Comparison of ENCODE assay signal across 8 mouse cellular contexts in genomic region chr11:104625453-104626402, GRCm38 (mm10). TPM values are rescaled to one million over a fixed set of nuclear protein-coding genes. Genes with fewer than 3 reads are reported as not detected.
DNase-seq lines count a peak whose midpoint lies in the region; ATAC-seq and TF ChIP-seq lines count a peak whose summit lies in the region.

No protein-coding gene starts in this region.

- H3K9me3 ChIP-seq in forebrain, postnatal 0 days (ENCODE audit: low read length), result no peaks in the 10 kb centered on the region
- no peaks in the 10 kb centered on the region for H3K9me3 ChIP-seq in forebrain, embryonic 11.5 days (ENCODE audit: control insufficient read depth, low read length)
- no peaks in the 10 kb centered on the region for H3K9me3 ChIP-seq in liver, embryonic 14.5 days (ENCODE audit: control insufficient read depth, low read length)

- H3K79me2 ChIP-seq in heart, adult 2 months (replicated peaks; ENCODE audit: control insufficient read depth, insufficient read depth, low read length), result no peaks in the 10 kb centered on the region

- DNase-seq in forebrain, postnatal 0 days, result no peak
- DNase-seq in forebrain, embryonic 11.5 days (ENCODE audit: low spot score), result no peak
- DNase-seq in R1 (ENCODE audit: low read depth, low spot score), result peak; percentile 58
- peak; percentile 60 to 68 for DNase-seq in heart, adult 2 months
- no peak for DNase-seq in liver, embryonic 14.5 days (ENCODE audit: low read depth in 3 of 3, low spot score in 3 of 3)
- peak; percentile 56 for DNase-seq in yolk sac, embryonic 10.5 days (ENCODE audit: low spot score)
- no peak for DNase-seq in cerebellum, postnatal 4 days (ENCODE audit: low spot score in 2 of 2)

- H3K4me1 ChIP-seq in forebrain, postnatal 0 days (ENCODE audit: insufficient read depth), result no peaks in the 10 kb centered on the region
- no peaks in the 10 kb centered on the region for H3K4me1 ChIP-seq in forebrain, embryonic 11.5 days (replicated peaks; ENCODE audit: control insufficient read depth, insufficient read depth, low read length)
- peaks cover 3% of the 10 kb centered on the region for H3K4me1 ChIP-seq in heart, adult 2 months (ENCODE audit: control insufficient read depth, insufficient read depth, low read length)
- H3K4me1 ChIP-seq in liver, embryonic 14.5 days (replicated peaks; ENCODE audit: control insufficient read depth in 2 of 2, insufficient read depth in 2 of 2, low read length in 1 of 2), result peaks cover 16 to 40% of the 10 kb centered on the region in 2 experiments

- TF ChIP-seq POLR2A in heart, adult 2 months (IDR thresholded peaks at IDR 0.05; ENCODE audit: insufficient read depth, low read depth, low read length), result no peak

- TF ChIP-seq EP300 in heart, adult 2 months (IDR thresholded peaks at IDR 0.05; ENCODE audit: insufficient read depth, low read depth, low read length), result no peak
- TF ChIP-seq EP300 in liver, embryonic 14.5 days (IDR thresholded peaks at IDR 0.05; ENCODE audit: low read depth), result no peak

- no peak overlapping the region for H3K4me2 ChIP-seq in forebrain, postnatal 0 days (ENCODE audit: low read depth)
- no peak overlapping the region for H3K4me2 ChIP-seq in forebrain, embryonic 11.5 days (ENCODE audit: low read depth, low read length, severe bottlenecking)
- peak overlapping the region; percentile 24; the same call in 1 of the 2 replicates for H3K4me2 ChIP-seq in liver, embryonic 14.5 days (ENCODE audit: low read depth)

- 46% methylated on average over 12 of the region's 12 CpGs for WGBS in forebrain, postnatal 0 days
- 50% methylated on average over 12 of the region's 12 CpGs for WGBS in forebrain, embryonic 11.5 days
- WGBS in heart, adult 2 months, result 35% methylated on average over 12 of the region's 12 CpGs
- 44% methylated on average over 12 of the region's 12 CpGs for WGBS in liver, embryonic 14.5 days (ENCODE audit: insufficient replicate concordance)

- TF ChIP-seq CTCF in forebrain, postnatal 0 days (IDR thresholded peaks at IDR 0.05; ENCODE audit: low read depth), result no peak
- no peak for TF ChIP-seq CTCF in heart, adult 2 months (IDR thresholded peaks at IDR 0.05)
- TF ChIP-seq CTCF in liver, embryonic 14.5 days (IDR thresholded peaks at IDR 0.05; ENCODE audit: low read depth), result no peak

- no peaks in the 10 kb centered on the region for H3K27me3 ChIP-seq in forebrain, postnatal 0 days (ENCODE audit: insufficient read depth, low read length)
- no peaks in the 10 kb centered on the region for H3K27me3 ChIP-seq in forebrain, embryonic 11.5 days (ENCODE audit: control insufficient read depth, insufficient read depth, low read length)
- H3K27me3 ChIP-seq in heart, adult 2 months (ENCODE audit: control insufficient read depth, insufficient read depth, low read length), result no peaks in the 10 kb centered on the region
- H3K27me3 ChIP-seq in liver, embryonic 14.5 days (ENCODE audit: control insufficient read depth, insufficient read depth, low read length), result no peaks in the 10 kb centered on the region

- peak; percentile 36; the same call in 1 of the 2 replicates for ATAC-seq in forebrain, postnatal 0 days
- ATAC-seq in forebrain, embryonic 11.5 days (replicated peaks; ENCODE audit: low FRiP score), result no peak
- peak; percentile 72 for ATAC-seq in liver, embryonic 14.5 days (ENCODE audit: insufficient read depth)
- ATAC-seq in activated CD4-positive, CD25-positive, alpha-beta regulatory T cell, adult 4 months, result no peak

- no peak overlapping the region for H3K4me3 ChIP-seq in forebrain, postnatal 0 days (ENCODE audit: low read depth, low read length)
- H3K4me3 ChIP-seq in forebrain, embryonic 11.5 days (ENCODE audit: low read depth, low read length), result no peak overlapping the region
- H3K4me3 ChIP-seq in heart, adult 2 months, result no peak overlapping the region
- H3K4me3 ChIP-seq in liver, embryonic 14.5 days (ENCODE audit: insufficient read depth in 1 of 2, low read depth in 2 of 2, low read length in 2 of 2), result no peak overlapping the region

- H3K9ac ChIP-seq in forebrain, postnatal 0 days, result no peak overlapping the region
- H3K9ac ChIP-seq in forebrain, embryonic 11.5 days (ENCODE audit: low read length), result no peak overlapping the region
- no peak overlapping the region for H3K9ac ChIP-seq in heart, adult 2 months (ENCODE audit: low read depth, low read length)
- no peak overlapping the region for H3K9ac ChIP-seq in liver, embryonic 14.5 days (replicated peaks)

- intact Hi-C loops in heart, adult 2 months (cut with DNase I), result no loop called here

- no peaks in the 10 kb centered on the region for H3K36me3 ChIP-seq in forebrain, postnatal 0 days (ENCODE audit: insufficient read depth)
- no peaks in the 10 kb centered on the region for H3K36me3 ChIP-seq in forebrain, embryonic 11.5 days (ENCODE audit: control insufficient read depth, insufficient read depth, low read length)
- H3K36me3 ChIP-seq in heart, adult 2 months (ENCODE audit: control insufficient read depth, insufficient read depth, low read length), result no peaks in the 10 kb centered on the region
- no peaks in the 10 kb centered on the region for H3K36me3 ChIP-seq in liver, embryonic 14.5 days (replicated peaks; ENCODE audit: control insufficient read depth, insufficient read depth, low read depth)

- no peak overlapping the region for H3K27ac ChIP-seq in forebrain, postnatal 0 days (ENCODE audit: low read depth, low read length)
- no peak overlapping the region; the same call in 1 of the 2 replicates for H3K27ac ChIP-seq in forebrain, embryonic 11.5 days (ENCODE audit: low read depth, low read length)
- H3K27ac ChIP-seq in heart, adult 2 months, result peak overlapping the region; percentile 39
- H3K27ac ChIP-seq in liver, embryonic 14.5 days, result no peak overlapping the region

RNA-seq across cellular contexts. Expression of gene Itgb3, which starts 17.9 kb away (rescaled TPM):
- total RNA-seq in forebrain, postnatal 0 days (2014; rRNA removed), result 1.2 and 1.9 TPM in 2 replicates
- 0.47 and 0.71 TPM in 2 replicates for polyA plus RNA-seq in forebrain, postnatal 0 days (2015; fragmentation: Nextera tagmentation; extraction: Ambion mirVana)
- polyA plus RNA-seq in forebrain, embryonic 11.5 days (2014; fragmentation: Nextera tagmentation; extraction: Ambion mirVana), result 0.98 and 1.1 TPM in 2 replicates
- total RNA-seq in heart, adult 2 months (2021), result 1 to 10 TPM; 2.3 to 8.1 TPM
- 2.7 and 3.6 TPM in 2 replicates for polyA plus RNA-seq in heart, adult 2 months (2012; rRNA removed)
- polyA plus RNA-seq in liver, embryonic 14.5 days (2012; rRNA removed), result 10.1 and 11.2 TPM in 2 replicates
- 5.7 and 6.9 TPM in 2 replicates for polyA plus RNA-seq in liver, embryonic 14.5 days (2014; fragmentation: Nextera tagmentation; extraction: Ambion mirVana)
- 10 to 100 TPM; 12.8 to 14.3 TPM for polyA plus RNA-seq in activated CD4-positive, CD25-positive, alpha-beta regulatory T cell, adult 4 months (2017; shearing (Covaris generic))

RNA-seq across cellular contexts. Expression of gene Gm11639, which starts 59.8 kb away (rescaled TPM):
- under 0.01 and 0.05 TPM in 2 replicates for total RNA-seq in forebrain, postnatal 0 days (2014; rRNA removed)
- 0.17 TPM in 1 of 2 replicates, not detected in the other for polyA plus RNA-seq in forebrain, postnatal 0 days (2015; fragmentation: Nextera tagmentation; extraction: Ambion mirVana)
- not detected in 2 replicates for polyA plus RNA-seq in forebrain, embryonic 11.5 days (2014; fragmentation: Nextera tagmentation; extraction: Ambion mirVana)
- under 1 TPM; 0.02 to 0.05 TPM for total RNA-seq in heart, adult 2 months (2021)
- not detected in 2 replicates for polyA plus RNA-seq in heart, adult 2 months (2012; rRNA removed)
- polyA plus RNA-seq in liver, embryonic 14.5 days (2012; rRNA removed), result 0.01 and 0.02 TPM in 2 replicates
- 0.04 and 0.06 TPM in 2 replicates for polyA plus RNA-seq in liver, embryonic 14.5 days (2014; fragmentation: Nextera tagmentation; extraction: Ambion mirVana)
- polyA plus RNA-seq in activated CD4-positive, CD25-positive, alpha-beta regulatory T cell, adult 4 months (2017; shearing (Covaris generic)), result under 1 TPM in 1 of 2 experiments, not detected in 1; 0.06 TPM

Comparison
In these comparisons a context has a peak if more than half of its experiments do, and no peak if none do; other contexts are left out.
1. ATAC-seq: peak in forebrain, postnatal 0 days (single experiment) and liver, embryonic 14.5 days (single experiment); none in forebrain, embryonic 11.5 days (single experiment) and activated CD4-positive, CD25-positive, alpha-beta regulatory T cell, adult 4 months (single experiment).
2. DNase-seq: peak in R1 (single experiment), heart, adult 2 months (2 of 2) and yolk sac, embryonic 10.5 days (single experiment); none in forebrain, postnatal 0 days (single experiment), forebrain, embryonic 11.5 days (single experiment), liver, embryonic 14.5 days (0 of 3) and cerebellum, postnatal 4 days (0 of 2).